Mouse (Mus musculus) heart, embryonic 10.5 days (tissue): ENCODE results near the gene Sftpa1. TPM values are rescaled to one million over a fixed set of nuclear protein-coding genes. Genes with fewer than 3 reads are reported as not detected.

Experiments
- DNase-seq: peaks from one replicate; pipeline ENCODE4 v3.0.0-alpha.2; 2017; ENCODE audit warnings: low spot score
- H3K27ac ChIP-seq: fragments of 300-500 bp; sonication (generic); 2 replicates; pipeline ENCODE4 v1.5.1; 2016; ENCODE audit warnings: mild to moderate bottlenecking
- H3K27me3 ChIP-seq: fragments of 300-500 bp; sonication (generic); 2 replicates; pipeline ENCODE4 v1.6.1; 2016; ENCODE audit warnings: mild to moderate bottlenecking; ENCODE audit not compliant: poor library complexity, insufficient read depth, severe bottlenecking
- H3K36me3 ChIP-seq: fragments of 300-500 bp; sonication (generic); 2 replicates; pipeline ENCODE4 v1.6.1; 2016; ENCODE audit warnings: mild to moderate bottlenecking, moderate library complexity
- H3K4me1 ChIP-seq: fragments of 300-500 bp; sonication (generic); 2 replicates; pipeline ENCODE4 v1.6.1; 2016; ENCODE audit warnings: mild to moderate bottlenecking
- H3K4me3 ChIP-seq: fragments of 300-500 bp; sonication (generic); 2 replicates; pipeline ENCODE4 v1.5.1; 2016; ENCODE audit warnings: mild to moderate bottlenecking, moderate library complexity
- H3K9me3 ChIP-seq: fragments of 300-500 bp; sonication (generic); 2 replicates; pipeline ENCODE4 v1.6.1; 2016; ENCODE audit warnings: mild to moderate bottlenecking, moderate library complexity
- WGBS: fragments of 180-500 bp; shearing (Covaris S2); methylation state at CpG from one replicate; pipeline ENCODE4 v1.1.7; 2016; 5-methylcytosine and 5-hydroxymethylcytosine counted together
- polyA plus RNA-seq: library from polyadenylated mRNA; unstranded; fragments of >200 nt; fragmentation: Nextera tagmentation; extraction: Ambion mirVana; gene quantifications from 2 replicates; pipeline ENCODE4 v1.2.1, GENCODE M21; 2016

The Sftpa1 gene
- polyA plus RNA-seq = 0.67 and 0.70 TPM in 2 replicates

GRCm38 (mm10) chr14:41131540-41131939 lies at the start of gene Sftpa1:
Gene Sftpa1, plus strand, starts transcription at chr14:41131782.
- H3K9me3 ChIP-seq = no peaks in the 10 kb centered on the region
- H3K4me1 ChIP-seq = peaks cover 5% of the 10 kb centered on the region
- no peak for DNase-seq
- H3K4me3 ChIP-seq = no peak within 1 kb of the TSS
- WGBS = 50% methylated on average over 7 of the region's 7 CpGs
- peaks cover 5% of the 10 kb centered on the region; the same call in 1 of the 2 replicates for H3K27me3 ChIP-seq
- no peak within 1 kb of the TSS for H3K27ac ChIP-seq
- no peaks in the 10 kb centered on the region for H3K36me3 ChIP-seq

GRCm38 (mm10) chr14:41082408-41082807 lies 49.2 kb upstream of the Sftpa1 start:
- 75% methylated on average over 2 of the region's 2 CpGs for whole genome bisulfite sequencing
- Histone ChIP-seq H3K36me3 (no peaks in the 10 kb centered on the region), H3K9me3 (no peaks in the 10 kb centered on the region), H3K4me3 (no peak overlapping the region), H3K4me1 (peaks cover 4% of the 10 kb centered on the region; the same call in 1 of the 2 replicates), H3K27ac (no peak overlapping the region), H3K27me3 (no peaks in the 10 kb centered on the region)
- DNase-seq = no peak

GRCm38 (mm10) chr14:41087509-41087908 lies 44.1 kb upstream of the Sftpa1 start:
- no peaks in the 10 kb centered on the region for H3K9me3 ChIP-seq
- no peaks in the 10 kb centered on the region for H3K4me1 ChIP-seq
- WGBS = 72% methylated on average over 1 of the region's 1 CpGs
- no peak overlapping the region for H3K27ac ChIP-seq
- H3K27me3 ChIP-seq = no peaks in the 10 kb centered on the region
- no peaks in the 10 kb centered on the region for H3K36me3 ChIP-seq
- no peak for DNase-seq
- H3K4me3 ChIP-seq = no peak overlapping the region

GRCm38 (mm10) chr14:41090777-41091176 lies 40.8 kb upstream of the Sftpa1 start:
- H3K36me3 ChIP-seq = no peaks in the 10 kb centered on the region
- H3K27ac ChIP-seq = no peak overlapping the region
- H3K4me3 ChIP-seq = no peak overlapping the region
- no peaks in the 10 kb centered on the region for H3K27me3 ChIP-seq
- 37% methylated on average over 8 of the region's 8 CpGs for WGBS
- H3K4me1 ChIP-seq = no peaks in the 10 kb centered on the region
- no peaks in the 10 kb centered on the region for H3K9me3 ChIP-seq
- no peak for DNase-seq

- 39% methylated on average over 1 of the region's 1 CpGs for WGBS
- Histone ChIP-seq H3K36me3 (no peaks in the 10 kb centered on the region), H3K27ac (no peak overlapping the region), H3K9me3 (no peaks in the 10 kb centered on the region), H3K4me1 (peaks cover 3% of the 10 kb centered on the region; the same call in 1 of the 2 replicates), H3K27me3 (no peaks in the 10 kb centered on the region), H3K4me3 (no peak overlapping the region)
- DNase-seq = no peak
These were observed 37.5 kb upstream of the Sftpa1 start for GRCm38 (mm10) chr14:41094114-41094513.

GRCm38 (mm10) chr14:41096296-41096860 lies 35.2 kb upstream of the Sftpa1 start:
- no peak overlapping the region for H3K4me3 ChIP-seq
- WGBS = 87% methylated on average over 3 of the region's 3 CpGs
- no peaks in the 10 kb centered on the region for H3K36me3 ChIP-seq
- no peaks in the 10 kb centered on the region for H3K9me3 ChIP-seq
- no peak overlapping the region for H3K27ac ChIP-seq
- H3K4me1 ChIP-seq = peaks cover 3% of the 10 kb centered on the region; the same call in 1 of the 2 replicates
- H3K27me3 ChIP-seq = no peaks in the 10 kb centered on the region
- DNase-seq = no peak

- H3K4me3 ChIP-seq = no peak overlapping the region
- no peaks in the 10 kb centered on the region for H3K9me3 ChIP-seq
- no peak for DNase-seq
- no peaks in the 10 kb centered on the region for H3K27me3 ChIP-seq
- H3K4me1 ChIP-seq = peaks cover 3% of the 10 kb centered on the region; the same call in 1 of the 2 replicates
- no peak overlapping the region for H3K27ac ChIP-seq
- no peaks in the 10 kb centered on the region for H3K36me3 ChIP-seq
- WGBS = 82% methylated on average over 1 of the region's 1 CpGs
These were observed 32.9 kb upstream of the Sftpa1 start for GRCm38 (mm10) chr14:41098726-41099125.

- Histone ChIP-seq H3K36me3 (no peaks in the 10 kb centered on the region), H3K9me3 (no peaks in the 10 kb centered on the region), H3K27ac (no peak overlapping the region), H3K4me3 (no peak overlapping the region), H3K27me3 (no peaks in the 10 kb centered on the region), H3K4me1 (peaks cover 10% of the 10 kb centered on the region; the same call in 1 of the 2 replicates)
- DNase-seq = no peak
- WGBS = 82% methylated on average over 3 of the region's 3 CpGs
These were observed 30.9 kb upstream of the Sftpa1 start for GRCm38 (mm10) chr14:41100712-41101111.

- Histone ChIP-seq H3K27me3 (no peaks in the 10 kb centered on the region), H3K27ac (no peak overlapping the region), H3K36me3 (no peaks in the 10 kb centered on the region), H3K4me3 (no peak overlapping the region), H3K4me1 (peaks cover 10% of the 10 kb centered on the region; the same call in 1 of the 2 replicates), H3K9me3 (no peaks in the 10 kb centered on the region)
- DNase-seq = no peak
- WGBS = 76% methylated on average over 5 of the region's 5 CpGs
These were observed 30.3 kb upstream of the Sftpa1 start for GRCm38 (mm10) chr14:41101242-41101641.

GRCm38 (mm10) chr14:41102269-41102668 lies 29.3 kb upstream of the Sftpa1 start:
- Histone ChIP-seq H3K4me1 (peaks cover 10% of the 10 kb centered on the region; the same call in 1 of the 2 replicates), H3K9me3 (no peaks in the 10 kb centered on the region), H3K4me3 (no peak overlapping the region), H3K27ac (no peak overlapping the region), H3K27me3 (no peaks in the 10 kb centered on the region), H3K36me3 (no peaks in the 10 kb centered on the region)
- 67% methylated on average over 2 of the region's 2 CpGs for WGBS
- DNase-seq = no peak

GRCm38 (mm10) chr14:41104853-41105444 lies 26.6 kb upstream of the Sftpa1 start, which contains the start of gene Mat1a:
Gene Mat1a, plus strand, starts transcription at chr14:41105035.
- Histone ChIP-seq H3K27me3 (no peaks in the 10 kb centered on the region), H3K4me1 (0 out of 2 replicates have a peak, but pooled peaks cover 7% of the 10 kb centered on the region), H3K4me3 (peak within 1 kb of the TSS; percentile 38), H3K27ac (peak within 1 kb of the TSS; percentile 42; the same call in 1 of the 2 replicates), H3K9me3 (no peaks in the 10 kb centered on the region), H3K36me3 (no peaks in the 10 kb centered on the region)
- no peak for DNase-seq
- 44% methylated on average over 10 of the region's 10 CpGs for WGBS

GRCm38 (mm10) chr14:41111031-41111668 lies 20.4 kb upstream of the Sftpa1 start:
- Histone ChIP-seq H3K9me3 (no peaks in the 10 kb centered on the region), H3K27me3 (no peaks in the 10 kb centered on the region), H3K4me1 (no peaks in the 10 kb centered on the region), H3K36me3 (no peaks in the 10 kb centered on the region), H3K27ac (no peak overlapping the region), H3K4me3 (no peak overlapping the region)
- WGBS = 78% methylated on average over 7 of the region's 7 CpGs
- DNase-seq = no peak

GRCm38 (mm10) chr14:41112944-41113343 lies 18.6 kb upstream of the Sftpa1 start:
- no peaks in the 10 kb centered on the region for H3K36me3 ChIP-seq
- H3K27me3 ChIP-seq = no peaks in the 10 kb centered on the region
- WGBS = 76% methylated on average over 4 of the region's 4 CpGs
- no peak overlapping the region for H3K27ac ChIP-seq
- peaks cover 8% of the 10 kb centered on the region for H3K4me1 ChIP-seq
- H3K9me3 ChIP-seq = no peaks in the 10 kb centered on the region
- no peak for DNase-seq
- H3K4me3 ChIP-seq = no peak overlapping the region
